Comparison of ENCODE assay signal across 13 mouse cellular contexts in genomic region chr2:179576221-179576620, GRCm38 (mm10).
DNase-seq lines count a peak whose midpoint lies in the region; ATAC-seq and TF ChIP-seq lines count a peak whose summit lies in the region.
"Had no signal": no experiment of that assay in that cellular context is flagged by ENCODE, and none has a peak within 500 bp of the region (broad histone marks: within the 10 kb centered on the region; RNA-seq: fewer than 3 reads in every experiment).

No protein-coding gene starts in this region.

- no peaks in the 10 kb centered on the region for H3K27me3 ChIP-seq in cerebellum, adult 2 months (ENCODE audit: control insufficient read depth, insufficient read depth, low read length)
- H3K27me3 ChIP-seq: embryonic facial prominence, embryonic 12.5 days; forebrain, embryonic 12.5 days; limb, embryonic 12.5 days; lung, embryonic 15.5 days had no signal

- 88% methylated on average over 1 of the region's 1 CpGs for WGBS in cerebellum, adult 2 months

- no peaks in the 10 kb centered on the region for H3K4me1 ChIP-seq in cerebellum, adult 2 months (ENCODE audit: control insufficient read depth, insufficient read depth, low read length)

- TF ChIP-seq CTCF in cerebellum, adult 2 months (IDR thresholded peaks at IDR 0.05; ENCODE audit: borderline replicate concordance, insufficient read depth, low read depth, low read length), result peak; percentile 65
- peak; percentile 53 for TF ChIP-seq CTCF in layer of hippocampus, adult 2 months (conservative IDR thresholded peaks at IDR 0.05)

- H3K27ac ChIP-seq in cerebellum, adult 2 months (ENCODE audit: insufficient read depth, low read length), result no peak overlapping the region
- no peak overlapping the region for H3K27ac ChIP-seq in layer of hippocampus, adult 2 months
- H3K27ac ChIP-seq: embryonic facial prominence, embryonic 12.5 days; forebrain, embryonic 12.5 days; hindbrain, embryonic 13.5 days; limb, embryonic 12.5 days; lung, embryonic 15.5 days had no signal

- no peak for DNase-seq in cerebellum, adult 2 months
- DNase-seq in layer of hippocampus, adult 2 months (ENCODE audit: low spot score in 2 of 2), result no peak
- DNase-seq in layer of hippocampus, adult 8-10 months (ENCODE audit: low spot score in 2 of 2), result no peak
- peak; percentile 46 for DNase-seq in ZHBTc4 (ENCODE audit: low read depth, low spot score)
- no peak for DNase-seq in layer of hippocampus, adult 9-11 months
- DNase-seq: gastrocnemius, postnatal 10 days had no signal

- TF ChIP-seq POLR2A in cerebellum, adult 2 months (IDR thresholded peaks at IDR 0.05; ENCODE audit: borderline replicate concordance, insufficient read depth, low read length), result no peak

- no peak overlapping the region for H3K4me3 ChIP-seq in cerebellum, adult 2 months (replicated peaks; ENCODE audit: insufficient read depth, low read depth, low read length)
- no peak overlapping the region for H3K4me3 ChIP-seq in layer of hippocampus, adult 2 months
- H3K4me3 ChIP-seq: embryonic facial prominence, embryonic 12.5 days; forebrain, embryonic 12.5 days; hindbrain, embryonic 13.5 days; limb, embryonic 12.5 days; lung, embryonic 15.5 days had no signal

- no peak for ATAC-seq in cerebellum, adult (ENCODE audit: insufficient number of reproducible peaks, low FRiP score, low TSS enrichment)
- ATAC-seq in granulocyte monocyte progenitor cell, adult 5-6 weeks (replicated peaks; ENCODE audit: poor library complexity, severe bottlenecking), result peak; percentile 21; the same call in 1 of the 2 replicates
